Mouse (Mus musculus): ENCODE measurements at regions not wholly inside any gene's neighbourhood (a gene's known extent, or its start where the extent isn't known, plus 50 kb on each side); places are given as distances from the start of the nearest gene placed in this dataset.

- no peak for DNase-seq (ENCODE audit: extremely low read depth, low read depth, low spot score)
- Histone ChIP-seq H3K9ac (ENCODE audit: low read depth, low read length) (no peak overlapping the region), H3K27ac (replicated peaks; ENCODE audit: insufficient read depth, low read depth, low read length) (no peak overlapping the region), H3K4me1 (ENCODE audit: control insufficient read depth, insufficient read depth, low read length) (peaks cover 5% of the 10 kb centered on the region; the same call in 1 of the 2 replicates), H3K79me2 (ENCODE audit: control insufficient read depth, insufficient read depth, low read length) (no peaks in the 10 kb centered on the region), H3K36me3 (ENCODE audit: control insufficient read depth, insufficient read depth, low read length) (no peaks in the 10 kb centered on the region), H3K27me3 (ENCODE audit: control insufficient read depth, insufficient read depth, low read length) (no peaks in the 10 kb centered on the region), H3K4me3 (ENCODE audit: insufficient read depth, low read depth, low read length) (no peak overlapping the region)
- WGBS, result 89% methylated on average over 13 of the region's 13 CpGs
- TF ChIP-seq POLR2A (IDR thresholded peaks at IDR 0.05; ENCODE audit: extremely low read depth, insufficient read depth, low read length) (no peak), CTCF (IDR thresholded peaks at IDR 0.05; ENCODE audit: low read depth, low read length) (no peak)
Measured at GRCm38 (mm10) chr2:128372204-128372603, 218.8 kb upstream of the Spdye4c start.

DNA sequence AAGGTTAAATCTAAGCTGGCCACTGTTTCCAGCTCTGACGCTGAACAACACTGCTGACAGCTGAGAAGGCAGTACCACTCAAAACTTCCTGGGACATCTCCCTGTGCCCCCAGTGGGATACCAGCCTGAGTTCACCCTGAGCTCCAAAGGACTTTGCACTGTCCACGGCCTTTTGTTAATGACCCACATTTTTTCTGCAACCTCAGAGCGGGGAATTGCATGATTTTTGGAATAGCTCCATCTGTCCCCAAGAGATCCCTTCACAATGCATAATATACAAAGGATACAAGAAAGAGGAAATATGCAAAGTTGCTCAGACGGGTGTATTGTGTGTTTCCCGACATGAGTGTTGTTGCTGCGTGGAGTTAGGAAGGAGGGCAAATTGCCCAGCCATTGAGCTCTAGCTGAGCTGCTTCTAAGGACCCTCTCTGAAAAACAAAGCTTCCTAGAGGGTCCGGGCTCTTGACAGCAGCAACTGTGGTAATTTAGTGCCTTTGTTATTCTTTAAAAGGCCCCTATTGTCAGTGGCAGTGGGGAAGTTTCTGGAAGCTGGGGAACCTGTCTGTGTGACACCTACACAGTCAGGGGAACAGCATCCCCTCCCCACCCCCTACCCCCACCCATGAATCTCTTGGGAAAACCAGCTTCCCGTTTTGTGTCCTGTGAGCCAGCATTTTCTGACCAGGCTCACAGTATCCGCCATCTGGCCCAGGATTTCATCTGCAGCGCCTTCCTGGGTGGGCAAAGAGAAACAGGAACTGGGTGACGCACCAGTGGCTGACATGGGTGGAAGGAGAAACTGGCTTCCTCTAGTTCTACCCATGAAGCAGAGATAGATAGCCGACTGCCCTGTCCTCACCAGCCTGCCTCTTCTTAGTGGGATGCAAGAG, 217.4 kb upstream of the Spdye4c start:
- 58% methylated on average over 12 of the region's 12 CpGs for WGBS
- DNase-seq (ENCODE audit: extremely low read depth, low read depth, low spot score), result peak; percentile 35
- H3K36me3 ChIP-seq (ENCODE audit: control insufficient read depth, insufficient read depth, low read length), result no peaks in the 10 kb centered on the region
- TF ChIP-seq POLR2A (IDR thresholded peaks at IDR 0.05; ENCODE audit: extremely low read depth, insufficient read depth, low read length) (no peak), CTCF (IDR thresholded peaks at IDR 0.05; ENCODE audit: low read depth, low read length) (no peak)
- H3K9ac ChIP-seq (ENCODE audit: low read depth, low read length), result no peak overlapping the region
- H3K79me2 ChIP-seq (ENCODE audit: control insufficient read depth, insufficient read depth, low read length), result no peaks in the 10 kb centered on the region
- peaks cover 7% of the 10 kb centered on the region; the same call in 1 of the 2 replicates for H3K4me1 ChIP-seq (ENCODE audit: control insufficient read depth, insufficient read depth, low read length)
- peak overlapping the region; percentile 61; the same call in 1 of the 2 replicates for H3K27ac ChIP-seq (replicated peaks; ENCODE audit: insufficient read depth, low read depth, low read length)
- H3K4me3 ChIP-seq (ENCODE audit: insufficient read depth, low read depth, low read length), result no peak overlapping the region
- H3K27me3 ChIP-seq (ENCODE audit: control insufficient read depth, insufficient read depth, low read length), result no peaks in the 10 kb centered on the region

DNA sequence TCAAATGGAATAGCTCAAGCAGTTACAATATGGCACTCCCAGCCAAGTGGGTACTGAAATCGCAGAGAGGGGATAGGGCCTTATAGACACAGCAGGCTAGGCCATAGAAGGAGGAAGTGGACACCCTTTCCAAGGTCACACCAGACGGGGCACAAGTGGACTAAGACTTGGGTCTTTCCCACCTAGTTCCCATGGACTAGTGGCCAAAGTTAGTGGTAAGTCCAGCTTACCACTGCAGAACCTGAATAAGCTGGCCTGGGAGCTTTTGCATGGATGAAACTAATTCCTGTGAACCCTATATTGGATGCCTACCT, 216.8 kb upstream of the Spdye4c start:
- TF ChIP-seq CTCF (IDR thresholded peaks at IDR 0.05; ENCODE audit: low read depth, low read length) (no peak), POLR2A (IDR thresholded peaks at IDR 0.05; ENCODE audit: extremely low read depth, insufficient read depth, low read length) (no peak)
- Histone ChIP-seq H3K36me3 (ENCODE audit: control insufficient read depth, insufficient read depth, low read length) (no peaks in the 10 kb centered on the region), H3K27me3 (ENCODE audit: control insufficient read depth, insufficient read depth, low read length) (no peaks in the 10 kb centered on the region), H3K27ac (replicated peaks; ENCODE audit: insufficient read depth, low read depth, low read length) (peak overlapping the region; percentile 53; the same call in 1 of the 2 replicates), H3K9ac (ENCODE audit: low read depth, low read length) (no peak overlapping the region), H3K79me2 (ENCODE audit: control insufficient read depth, insufficient read depth, low read length) (no peaks in the 10 kb centered on the region), H3K4me1 (ENCODE audit: control insufficient read depth, insufficient read depth, low read length) (peaks cover 7% of the 10 kb centered on the region; the same call in 1 of the 2 replicates), H3K4me3 (ENCODE audit: insufficient read depth, low read depth, low read length) (no peak overlapping the region)
- no peak for DNase-seq (ENCODE audit: extremely low read depth, low read depth, low spot score)
- WGBS, result 82% methylated on average over 2 of the region's 2 CpGs

DNA sequence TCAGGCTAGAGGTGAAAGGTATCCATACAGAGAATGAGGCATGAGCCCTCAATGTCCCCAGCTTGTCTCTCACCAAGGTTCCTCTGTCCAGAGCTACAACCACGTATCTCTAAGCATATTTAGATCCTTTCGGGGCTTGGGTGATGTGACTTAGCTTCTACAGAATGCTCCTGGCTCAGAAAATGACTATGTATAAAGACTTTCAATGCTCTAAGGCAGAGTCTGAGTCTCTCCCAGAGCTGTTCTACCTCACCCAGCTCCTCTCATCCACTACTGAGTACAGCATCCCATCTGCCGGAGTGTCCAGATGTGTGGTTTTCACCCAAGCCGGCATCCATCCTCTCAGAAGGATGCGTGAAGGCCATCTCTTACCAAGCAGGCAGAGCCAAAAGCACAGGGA, 216.1 kb upstream of the Spdye4c start:
- H3K79me2 ChIP-seq (ENCODE audit: control insufficient read depth, insufficient read depth, low read length), result no peaks in the 10 kb centered on the region
- WGBS, result 95% methylated on average over 5 of the region's 5 CpGs
- no peak for DNase-seq (ENCODE audit: extremely low read depth, low read depth, low spot score)
- no peaks in the 10 kb centered on the region for H3K27me3 ChIP-seq (ENCODE audit: control insufficient read depth, insufficient read depth, low read length)
- no peak overlapping the region for H3K27ac ChIP-seq (replicated peaks; ENCODE audit: insufficient read depth, low read depth, low read length)
- H3K36me3 ChIP-seq (ENCODE audit: control insufficient read depth, insufficient read depth, low read length), result no peaks in the 10 kb centered on the region
- H3K4me1 ChIP-seq (ENCODE audit: control insufficient read depth, insufficient read depth, low read length), result peaks cover 9% of the 10 kb centered on the region; the same call in 1 of the 2 replicates
- TF ChIP-seq POLR2A (IDR thresholded peaks at IDR 0.05; ENCODE audit: extremely low read depth, insufficient read depth, low read length), result no peak
- TF ChIP-seq CTCF (IDR thresholded peaks at IDR 0.05; ENCODE audit: low read depth, low read length), result no peak
- H3K4me3 ChIP-seq (ENCODE audit: insufficient read depth, low read depth, low read length), result no peak overlapping the region
- no peak overlapping the region for H3K9ac ChIP-seq (ENCODE audit: low read depth, low read length)

DNA sequence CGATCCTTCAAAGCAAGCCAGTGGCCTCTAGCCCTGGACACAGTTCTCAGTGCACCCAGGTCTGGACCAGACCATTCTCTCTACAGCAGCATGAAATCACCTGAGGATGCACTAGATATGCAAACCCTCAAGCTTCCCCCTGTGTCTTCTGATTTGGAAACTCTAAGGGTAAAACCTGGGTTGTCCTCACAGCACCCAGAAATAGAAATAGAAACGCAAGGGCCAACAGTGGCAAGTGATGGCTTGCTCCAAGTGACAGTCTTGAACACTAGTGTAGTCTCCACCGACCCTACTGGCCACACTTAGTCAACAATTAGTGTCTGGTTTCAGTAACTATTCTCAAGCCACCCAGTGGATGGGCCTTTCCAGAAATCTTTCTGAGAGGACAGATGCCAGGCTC, 215.2 kb upstream of the Spdye4c start:
- 94% methylated on average over 3 of the region's 3 CpGs for WGBS
- no peak overlapping the region for H3K4me3 ChIP-seq (ENCODE audit: insufficient read depth, low read depth, low read length)

GRCm38 (mm10) chr2:128377176-128377575, 213.8 kb upstream of the Spdye4c start:
- WGBS, result 82% methylated on average over 6 of the region's 6 CpGs
- H3K79me2 ChIP-seq (ENCODE audit: control insufficient read depth, insufficient read depth, low read length), result no peaks in the 10 kb centered on the region
- no peak overlapping the region for H3K4me3 ChIP-seq (ENCODE audit: insufficient read depth, low read depth, low read length)
- no peak overlapping the region for H3K9ac ChIP-seq (ENCODE audit: low read depth, low read length)
- H3K36me3 ChIP-seq (ENCODE audit: control insufficient read depth, insufficient read depth, low read length), result no peaks in the 10 kb centered on the region
- H3K4me1 ChIP-seq (ENCODE audit: control insufficient read depth, insufficient read depth, low read length), result peaks cover 9% of the 10 kb centered on the region; the same call in 1 of the 2 replicates
- H3K27ac ChIP-seq (replicated peaks; ENCODE audit: insufficient read depth, low read depth, low read length), result no peak overlapping the region
- no peak for DNase-seq (ENCODE audit: extremely low read depth, low read depth, low spot score)
- no peaks in the 10 kb centered on the region for H3K27me3 ChIP-seq (ENCODE audit: control insufficient read depth, insufficient read depth, low read length)
- TF ChIP-seq POLR2A (IDR thresholded peaks at IDR 0.05; ENCODE audit: extremely low read depth, insufficient read depth, low read length) (no peak), CTCF (IDR thresholded peaks at IDR 0.05; ENCODE audit: low read depth, low read length) (no peak)

More for the DNA sequence above, 215.2 kb upstream of the Spdye4c start:
- Histone ChIP-seq H3K27ac (replicated peaks; ENCODE audit: insufficient read depth, low read depth, low read length) (no peak overlapping the region), H3K36me3 (ENCODE audit: control insufficient read depth, insufficient read depth, low read length) (no peaks in the 10 kb centered on the region), H3K27me3 (ENCODE audit: control insufficient read depth, insufficient read depth, low read length) (no peaks in the 10 kb centered on the region), H3K9ac (ENCODE audit: low read depth, low read length) (no peak overlapping the region), H3K4me1 (ENCODE audit: control insufficient read depth, insufficient read depth, low read length) (peaks cover 9% of the 10 kb centered on the region; the same call in 1 of the 2 replicates), H3K79me2 (ENCODE audit: control insufficient read depth, insufficient read depth, low read length) (no peaks in the 10 kb centered on the region)
- TF ChIP-seq POLR2A (IDR thresholded peaks at IDR 0.05; ENCODE audit: extremely low read depth, insufficient read depth, low read length) (no peak), CTCF (IDR thresholded peaks at IDR 0.05; ENCODE audit: low read depth, low read length) (no peak)
- no peak for DNase-seq (ENCODE audit: extremely low read depth, low read depth, low spot score)
